Comparison of ENCODE assay signal across 9 mouse cellular contexts in genomic region chr4:139877269-139877668, GRCm38 (mm10). TPM values are rescaled to one million over a fixed set of nuclear protein-coding genes. Genes with fewer than 3 reads are reported as not detected.
DNase-seq lines count a peak whose midpoint lies in the region; ATAC-seq and TF ChIP-seq lines count a peak whose summit lies in the region.
"Had no signal": no experiment of that assay in that cellular context is flagged by ENCODE, and none has a peak within 500 bp of the region (broad histone marks: within the 10 kb centered on the region; RNA-seq: fewer than 3 reads in every experiment).

No protein-coding gene starts in this region.

- no peak overlapping the region for H3K4me2 ChIP-seq in intestine, embryonic 14.5 days (ENCODE audit: low read length)
- H3K4me2 ChIP-seq in intestine, embryonic 16.5 days (ENCODE audit: low read depth, low read length): no peak overlapping the region
- H3K4me2 ChIP-seq in kidney, postnatal 0 days (ENCODE audit: low read length): no peak overlapping the region
- no peak overlapping the region for H3K4me2 ChIP-seq in limb, embryonic 14.5 days (replicated peaks; ENCODE audit: low read depth, low read length, severe bottlenecking)
- no peak overlapping the region for H3K4me2 ChIP-seq in neural tube, embryonic 14.5 days (ENCODE audit: low read depth, low read length)
- H3K4me2 ChIP-seq: lung, embryonic 15.5 days had no signal

- H3K36me3 ChIP-seq in intestine, embryonic 14.5 days (ENCODE audit: control insufficient read depth, insufficient read depth, low read length): no peaks in the 10 kb centered on the region
- H3K36me3 ChIP-seq in intestine, embryonic 16.5 days (ENCODE audit: control insufficient read depth, insufficient read depth, low read length): no peaks in the 10 kb centered on the region
- no peaks in the 10 kb centered on the region for H3K36me3 ChIP-seq in kidney, postnatal 0 days (ENCODE audit: insufficient read depth, low read length)
- no peaks in the 10 kb centered on the region for H3K36me3 ChIP-seq in limb, embryonic 14.5 days (ENCODE audit: control insufficient read depth, insufficient read depth, low read length)
- no peaks in the 10 kb centered on the region for H3K36me3 ChIP-seq in neural tube, embryonic 14.5 days (ENCODE audit: control insufficient read depth, insufficient read depth, low read length)
- H3K36me3 ChIP-seq: lung, embryonic 15.5 days had no signal

- no peaks in the 10 kb centered on the region for H3K27me3 ChIP-seq in intestine, embryonic 14.5 days (replicated peaks; ENCODE audit: control insufficient read depth, insufficient read depth, low read length)
- H3K27me3 ChIP-seq in intestine, embryonic 16.5 days (replicated peaks; ENCODE audit: control insufficient read depth, insufficient read depth, low read length): no peaks in the 10 kb centered on the region
- H3K27me3 ChIP-seq in kidney, postnatal 0 days (ENCODE audit: insufficient read depth, low read length): no peaks in the 10 kb centered on the region; the same call in 1 of the 2 replicates
- H3K27me3 ChIP-seq in limb, embryonic 14.5 days (ENCODE audit: control insufficient read depth, insufficient read depth, low read length): no peaks in the 10 kb centered on the region
- no peaks in the 10 kb centered on the region for H3K27me3 ChIP-seq in neural tube, embryonic 14.5 days (ENCODE audit: control insufficient read depth, insufficient read depth, low read length)
- H3K27me3 ChIP-seq: lung, embryonic 15.5 days had no signal

- TF ChIP-seq CTCF in kidney, postnatal 0 days (IDR thresholded peaks at IDR 0.05; ENCODE audit: low read depth): peak; percentile 87

- no peak overlapping the region for H3K9ac ChIP-seq in intestine, embryonic 14.5 days (ENCODE audit: low read length)
- H3K9ac ChIP-seq in intestine, embryonic 16.5 days (ENCODE audit: low read depth, low read length): no peak overlapping the region
- H3K9ac ChIP-seq in kidney, postnatal 0 days (ENCODE audit: low read depth, low read length): no peak overlapping the region
- H3K9ac ChIP-seq in limb, embryonic 14.5 days (ENCODE audit: low read depth, low read length, severe bottlenecking): no peak overlapping the region
- no peak overlapping the region for H3K9ac ChIP-seq in neural tube, embryonic 14.5 days (replicated peaks; ENCODE audit: low read depth, low read length)
- H3K9ac ChIP-seq: lung, embryonic 15.5 days had no signal

- H3K4me1 ChIP-seq in intestine, embryonic 14.5 days (replicated peaks; ENCODE audit: control insufficient read depth, insufficient read depth, low read length): no peaks in the 10 kb centered on the region
- no peaks in the 10 kb centered on the region for H3K4me1 ChIP-seq in intestine, embryonic 16.5 days (ENCODE audit: control insufficient read depth, insufficient read depth, low read length)
- H3K4me1 ChIP-seq in kidney, postnatal 0 days (replicated peaks; ENCODE audit: insufficient read depth, low read length): no peaks in the 10 kb centered on the region
- no peaks in the 10 kb centered on the region for H3K4me1 ChIP-seq in limb, embryonic 14.5 days (ENCODE audit: control insufficient read depth, insufficient read depth, low read length)
- no peaks in the 10 kb centered on the region for H3K4me1 ChIP-seq in neural tube, embryonic 14.5 days (ENCODE audit: control insufficient read depth, insufficient read depth, low read length)
- H3K4me1 ChIP-seq: lung, embryonic 15.5 days had no signal

- ATAC-seq in intestine, embryonic 14.5 days (replicated peaks; ENCODE audit: low FRiP score, low TSS enrichment, low read depth): peak; percentile 77; the same call in 1 of the 2 replicates
- ATAC-seq in intestine, embryonic 16.5 days: no peak
- 0 out of 2 replicates have a peak, but pooled peaks have one; percentile 51 for ATAC-seq in kidney, postnatal 0 days (replicated peaks; ENCODE audit: low FRiP score, low read depth)
- no peak for ATAC-seq in limb, embryonic 14.5 days (ENCODE audit: low FRiP score, low read depth)
- ATAC-seq in neural tube, embryonic 14.5 days (ENCODE audit: low read depth): peak; percentile 89

- DNase-seq in intestine, embryonic 14.5 days (ENCODE audit: low spot score): peak; percentile 82
- peak; percentile 63 for DNase-seq in cerebellum, adult 9-10 months
- peak; percentile 41 to 89 for DNase-seq in frontal cortex, adult 2 months (ENCODE audit: extremely low spot score in 1 of 2, low spot score in 1 of 2)
- DNase-seq in kidney, postnatal 0 days (ENCODE audit: low spot score): peak; percentile 75
- DNase-seq in limb, embryonic 14.5 days (ENCODE audit: low spot score): peak; percentile 65
- DNase-seq in thymus, postnatal 25 days: peak; percentile 19

- TF ChIP-seq POLR2A in limb, embryonic 14.5 days (IDR thresholded peaks at IDR 0.05; ENCODE audit: borderline replicate concordance, extremely low read depth, insufficient read depth, insufficient read length): no peak

- no peaks in the 10 kb centered on the region for H3K9me3 ChIP-seq in intestine, embryonic 14.5 days (ENCODE audit: control insufficient read depth, low read length)
- no peaks in the 10 kb centered on the region for H3K9me3 ChIP-seq in intestine, embryonic 16.5 days (ENCODE audit: control insufficient read depth, low read length)
- H3K9me3 ChIP-seq in kidney, postnatal 0 days (replicated peaks; ENCODE audit: low read length): no peaks in the 10 kb centered on the region
- no peaks in the 10 kb centered on the region for H3K9me3 ChIP-seq in limb, embryonic 14.5 days (ENCODE audit: control insufficient read depth, low read length)
- H3K9me3 ChIP-seq in neural tube, embryonic 14.5 days (ENCODE audit: control insufficient read depth, low read length): no peaks in the 10 kb centered on the region
- H3K9me3 ChIP-seq: lung, embryonic 15.5 days had no signal

- H3K27ac ChIP-seq in intestine, embryonic 14.5 days (ENCODE audit: low read depth): no peak overlapping the region
- no peak overlapping the region for H3K27ac ChIP-seq in intestine, embryonic 16.5 days (ENCODE audit: low read length)
- H3K27ac ChIP-seq in kidney, postnatal 0 days: no peak overlapping the region
- no peak overlapping the region for H3K27ac ChIP-seq in limb, embryonic 14.5 days (replicated peaks; ENCODE audit: low read depth, low read length)
- H3K27ac ChIP-seq in neural tube, embryonic 14.5 days (ENCODE audit: low read depth, low read length): no peak overlapping the region
- H3K27ac ChIP-seq: lung, embryonic 15.5 days had no signal

- no peak overlapping the region for H3K4me3 ChIP-seq in intestine, embryonic 14.5 days (ENCODE audit: low read depth, low read length)
- H3K4me3 ChIP-seq in intestine, embryonic 16.5 days (ENCODE audit: low read length): no peak overlapping the region
- H3K4me3 ChIP-seq in kidney, postnatal 0 days (replicated peaks; ENCODE audit: low read depth, low read length): no peak overlapping the region
- no peak overlapping the region for H3K4me3 ChIP-seq in limb, embryonic 14.5 days (replicated peaks; ENCODE audit: low read length)
- H3K4me3 ChIP-seq in neural tube, embryonic 14.5 days (ENCODE audit: low read depth, low read length): no peak overlapping the region
- H3K4me3 ChIP-seq: lung, embryonic 15.5 days had no signal

- 4% methylated on average over 4 of the region's 4 CpGs for WGBS in intestine, embryonic 14.5 days
- 4% methylated on average over 4 of the region's 4 CpGs for WGBS in intestine, embryonic 16.5 days
- WGBS in kidney, postnatal 0 days: 9% methylated on average over 4 of the region's 4 CpGs
- 7% methylated on average over 4 of the region's 4 CpGs for WGBS in limb, embryonic 14.5 days
- 7% methylated on average over 4 of the region's 4 CpGs for WGBS in neural tube, embryonic 14.5 days

RNA-seq across cellular contexts. Expression of gene Pax7, which starts 43.9 kb away (rescaled TPM):
- polyA plus RNA-seq in intestine, embryonic 14.5 days (2014; fragmentation: Nextera tagmentation; extraction: Ambion mirVana): not detected in 2 replicates
- not detected in 2 replicates for polyA plus RNA-seq in intestine, embryonic 16.5 days (2015; fragmentation: Nextera tagmentation; extraction: Ambion mirVana)
- 0.02 TPM in 1 of 2 replicates, not detected in the other for polyA plus RNA-seq in frontal cortex, adult 2 months (2012; rRNA removed)
- not detected in 2 replicates for polyA plus RNA-seq in kidney, postnatal 0 days (2015; fragmentation: Nextera tagmentation; extraction: Ambion mirVana)
- 4.7 and 7.0 TPM in 2 replicates for polyA plus RNA-seq in limb, embryonic 14.5 days (2012; rRNA removed)
- 1.0 and 1.9 TPM in 2 replicates for polyA plus RNA-seq in limb, embryonic 14.5 days (2014; fragmentation: Nextera tagmentation; extraction: Ambion mirVana)
- polyA plus RNA-seq in neural tube, embryonic 14.5 days (2014; fragmentation: Nextera tagmentation; extraction: Ambion mirVana): 0.19 and 0.27 TPM in 2 replicates

Comparison
In these comparisons a context has a peak if more than half of its experiments do, and no peak if none do; other contexts are left out.
1. ATAC-seq: peak in intestine, embryonic 14.5 days (single experiment), kidney, postnatal 0 days (single experiment) and neural tube, embryonic 14.5 days (single experiment); none in intestine, embryonic 16.5 days (single experiment) and limb, embryonic 14.5 days (single experiment).
2. DNase-seq: peak in every context shown above with its lines; median percentile 82 in intestine, embryonic 14.5 days; 75 in kidney, postnatal 0 days; 65 in frontal cortex, adult 2 months; 65 in limb, embryonic 14.5 days; 63 in cerebellum, adult 9-10 months; 19 in thymus, postnatal 25 days.